Mouse (Mus musculus): ENCODE measurements at regions not wholly inside any gene's neighbourhood (a gene's known extent, or its start where the extent isn't known, plus 50 kb on each side); places are given as distances from the start of the nearest gene placed in this dataset.
A peak's percentile ranks its signal among the peaks of the same experiment; 100 is the strongest.

DNA sequence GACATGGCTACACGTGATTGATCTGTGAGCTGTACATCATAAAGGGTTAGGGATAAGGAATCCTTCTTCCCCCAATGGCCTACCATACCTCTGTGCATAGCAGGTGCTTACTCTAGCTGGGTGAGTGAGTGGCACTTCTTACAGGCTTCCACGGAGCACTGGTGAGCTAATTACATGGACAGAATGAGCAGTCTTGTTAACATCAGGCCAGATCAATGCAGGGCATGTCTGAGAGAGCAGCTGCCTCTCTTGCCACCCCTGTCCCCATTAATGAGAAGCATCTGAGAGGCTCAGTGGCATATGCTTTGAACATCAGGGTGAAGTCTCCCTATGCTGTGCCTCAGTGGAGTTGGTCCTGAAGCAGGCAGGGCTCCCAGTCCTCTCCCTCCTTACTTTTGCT, 380.7 kb upstream of the Nrp1 start:
- no peak for DNase-seq (ENCODE audit: low spot score in 2 of 2)

DNA sequence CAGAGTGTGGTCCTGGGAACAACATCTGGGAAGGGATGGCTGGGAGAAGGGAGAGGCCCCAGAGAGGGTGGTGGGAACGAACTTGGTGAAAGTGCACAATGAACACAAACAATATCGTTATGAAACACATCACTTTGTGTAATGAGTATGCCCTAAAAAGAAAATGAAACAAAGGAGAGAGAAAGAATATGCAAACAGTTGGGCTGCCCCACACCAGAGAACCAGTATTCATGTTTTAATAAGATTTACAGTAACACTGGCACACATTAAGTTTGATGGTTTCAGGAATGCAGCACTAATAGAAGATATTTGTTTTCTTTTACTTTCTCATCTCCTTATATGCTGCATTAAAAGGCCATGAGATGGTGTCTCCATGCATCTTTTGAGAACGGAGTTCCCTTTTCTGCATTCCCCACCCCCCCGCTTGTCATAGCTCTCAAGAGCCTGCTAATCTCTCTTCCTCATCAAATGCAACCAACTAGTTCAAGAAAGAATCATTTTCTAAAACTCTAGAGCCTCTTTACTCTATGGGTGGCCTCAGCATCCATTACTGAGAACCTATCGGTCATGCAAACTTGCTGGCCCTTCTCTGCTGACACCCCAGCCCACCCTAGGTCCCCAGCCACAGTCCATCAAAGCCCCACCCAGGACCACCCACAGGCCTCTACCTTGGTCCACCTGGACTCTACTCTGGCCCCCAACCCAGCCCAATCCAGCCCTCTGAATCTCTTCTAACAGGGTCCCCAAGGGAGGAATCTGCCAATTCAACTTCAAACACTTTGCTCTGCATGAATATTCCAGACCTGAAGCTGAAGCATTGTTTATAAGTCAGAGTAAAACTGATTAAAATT, 379.0 kb upstream of the Nrp1 start:
- DNase-seq (ENCODE audit: low spot score in 2 of 2), result no peak

DNA sequence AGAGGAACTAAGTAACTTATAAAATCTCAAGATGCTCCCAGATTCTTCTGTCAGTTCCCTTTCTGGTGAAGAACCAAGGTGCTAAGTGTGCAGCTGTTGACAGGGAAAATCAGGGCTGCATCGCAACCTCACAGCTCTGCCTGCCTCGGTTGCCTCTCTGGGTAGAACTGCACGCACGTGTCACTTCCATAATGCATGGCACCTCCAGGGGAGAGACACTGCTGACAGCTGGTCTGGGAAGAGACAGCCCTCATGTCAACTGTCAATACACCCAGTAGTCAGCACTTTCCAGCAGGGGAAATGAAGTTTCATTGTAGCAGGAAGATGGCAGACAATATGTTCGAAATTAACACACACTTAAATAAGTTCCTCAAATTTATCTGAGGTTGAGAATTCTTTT, 376.2 kb upstream of the Nrp1 start:
- no peak for DNase-seq (ENCODE audit: low spot score in 2 of 2)

DNA sequence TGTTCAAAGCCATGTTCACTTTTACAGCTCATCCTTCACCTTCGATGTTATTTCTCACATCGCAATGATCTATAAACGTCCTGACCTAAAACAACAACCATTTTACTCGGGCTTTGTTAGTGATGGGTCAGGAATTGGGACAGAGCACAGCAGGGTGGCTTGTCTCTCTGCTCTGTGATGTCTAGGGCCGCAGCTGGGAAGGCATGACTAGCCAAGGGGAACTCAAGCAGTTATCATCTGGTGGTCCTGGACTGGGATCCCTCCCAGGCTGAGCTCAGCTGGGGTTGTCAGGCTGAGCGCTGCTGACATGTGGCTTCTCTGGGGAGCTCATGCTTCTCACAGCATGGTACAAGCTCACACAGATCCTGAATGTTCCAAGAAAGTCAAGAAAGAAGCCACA, 372.8 kb upstream of the Nrp1 start:
- no peak for DNase-seq (ENCODE audit: low spot score in 2 of 2)

DNA sequence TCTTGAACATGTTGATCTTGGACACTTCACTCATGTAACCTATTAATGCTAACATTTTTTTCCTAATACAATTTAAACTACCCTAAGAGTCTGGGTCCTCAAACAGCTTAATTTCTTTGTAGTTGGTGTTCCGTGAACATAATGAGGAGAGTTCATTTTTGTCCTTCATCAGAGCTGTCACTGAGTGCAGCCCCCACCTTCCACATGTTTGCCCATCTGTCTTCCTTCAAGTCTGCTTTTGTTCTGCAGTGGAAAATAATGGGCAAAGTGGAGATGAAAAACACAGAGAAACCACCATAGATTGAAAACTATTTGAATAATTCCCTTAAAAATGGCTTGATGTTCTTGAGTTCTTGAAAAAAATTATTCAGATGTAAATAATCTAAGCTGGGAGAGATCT, 369.5 kb upstream of the Nrp1 start:
- peak in 1 of 2 experiments; percentile 7 for DNase-seq (ENCODE audit: low spot score in 2 of 2)

DNA sequence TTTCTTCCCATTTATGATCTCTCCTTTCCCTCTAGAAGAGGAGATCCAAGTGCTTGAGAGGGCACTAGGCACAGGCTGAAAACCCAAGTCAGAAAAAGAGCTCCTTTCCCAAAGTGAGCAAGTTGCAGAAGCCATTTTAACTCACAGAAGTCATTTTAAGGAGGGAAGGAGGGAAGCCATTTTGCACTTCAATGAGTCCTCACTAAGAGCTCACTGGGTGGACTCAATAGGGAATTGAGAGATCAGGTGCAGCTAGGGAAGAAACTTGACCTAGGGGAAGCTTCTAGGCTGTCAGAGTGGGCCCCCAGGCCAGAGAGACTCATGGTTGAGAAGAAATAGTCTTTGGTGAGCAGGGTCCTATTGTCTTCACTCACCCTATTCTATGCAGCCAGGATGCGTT, 363.5 kb upstream of the Nrp1 start:
- DNase-seq (ENCODE audit: low spot score in 2 of 2), result no peak

DNA sequence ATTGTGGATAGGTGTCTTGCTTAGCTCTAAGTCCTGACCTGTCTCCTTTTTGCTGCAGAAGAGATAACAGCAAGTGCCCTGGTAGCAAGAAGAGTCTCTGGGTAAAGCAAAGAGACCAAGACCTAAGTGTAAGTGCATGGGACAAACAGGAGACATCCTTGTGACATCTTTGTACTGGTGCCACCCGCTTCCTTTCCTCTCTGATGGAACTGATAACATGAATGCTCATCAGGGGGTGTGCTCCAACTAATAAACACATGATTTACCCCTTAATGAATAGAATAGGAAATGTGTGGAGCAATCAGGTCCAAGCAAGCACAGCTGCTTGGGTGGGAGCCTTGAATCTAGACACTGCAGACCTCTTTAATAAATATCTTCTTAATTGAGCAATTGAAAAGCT, 362.9 kb upstream of the Nrp1 start:
- no peak for DNase-seq (ENCODE audit: low spot score in 2 of 2)

DNA sequence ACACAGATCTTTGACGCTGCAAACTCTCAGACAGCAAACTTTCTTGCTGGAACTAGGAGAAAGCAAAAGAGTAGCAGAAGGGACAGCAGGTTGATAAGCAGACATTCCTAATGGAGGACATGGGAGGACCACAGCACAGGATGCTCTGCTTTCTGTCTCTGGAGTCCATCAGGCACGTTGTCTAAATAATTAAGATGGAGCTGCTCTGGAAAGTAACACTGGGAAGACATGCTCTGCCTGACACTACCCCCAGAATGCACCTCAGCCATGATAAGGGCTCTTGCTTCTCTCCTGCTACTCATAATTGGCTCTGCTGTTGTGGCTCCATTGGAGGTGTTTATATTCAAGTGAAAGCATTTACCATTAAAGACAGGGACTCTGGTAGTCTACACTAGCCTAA, 356.0 kb upstream of the Nrp1 start:
- no peak for DNase-seq (ENCODE audit: low spot score in 2 of 2)

DNA sequence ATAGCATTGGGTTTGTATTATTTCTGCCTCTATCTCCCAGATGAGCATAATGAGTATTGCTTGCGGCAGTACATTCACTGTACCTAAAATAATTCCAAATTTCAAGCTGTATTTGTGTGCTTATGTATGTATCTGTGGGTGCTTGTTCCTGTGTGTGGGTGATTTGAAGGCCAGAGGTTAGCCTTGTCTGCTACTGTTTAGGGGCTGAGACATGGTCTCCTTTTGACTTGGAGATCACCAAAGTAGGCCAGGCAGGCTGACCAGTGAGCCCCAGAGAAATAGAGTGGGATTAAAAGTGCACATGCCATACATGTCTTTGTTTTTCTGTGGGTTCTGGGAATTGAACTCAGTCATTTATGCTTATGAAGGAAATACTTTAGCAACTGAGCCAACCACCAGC, 355.6 kb upstream of the Nrp1 start:
- no peak for DNase-seq (ENCODE audit: low spot score in 2 of 2)

DNA sequence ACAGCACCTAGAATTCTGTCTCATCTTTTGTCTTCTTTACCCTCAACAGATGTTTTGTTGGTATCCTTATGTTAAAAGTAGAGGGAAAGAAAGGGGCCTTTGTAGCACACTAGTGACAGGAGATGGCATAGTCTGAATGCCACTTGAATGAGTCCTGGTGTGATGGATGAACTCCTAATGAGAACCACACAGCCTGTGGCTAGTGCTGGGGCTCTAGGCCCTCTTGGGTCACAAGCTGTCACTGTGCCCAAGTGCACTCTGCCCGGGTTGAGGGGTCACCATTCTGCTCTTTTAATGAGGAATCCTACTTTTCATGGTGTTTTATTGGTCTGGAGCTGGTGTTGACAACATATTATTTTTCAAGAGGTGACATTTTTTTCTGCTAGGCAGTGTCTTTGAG, 355.0 kb upstream of the Nrp1 start:
- no peak for DNase-seq (ENCODE audit: low spot score in 2 of 2)

DNA sequence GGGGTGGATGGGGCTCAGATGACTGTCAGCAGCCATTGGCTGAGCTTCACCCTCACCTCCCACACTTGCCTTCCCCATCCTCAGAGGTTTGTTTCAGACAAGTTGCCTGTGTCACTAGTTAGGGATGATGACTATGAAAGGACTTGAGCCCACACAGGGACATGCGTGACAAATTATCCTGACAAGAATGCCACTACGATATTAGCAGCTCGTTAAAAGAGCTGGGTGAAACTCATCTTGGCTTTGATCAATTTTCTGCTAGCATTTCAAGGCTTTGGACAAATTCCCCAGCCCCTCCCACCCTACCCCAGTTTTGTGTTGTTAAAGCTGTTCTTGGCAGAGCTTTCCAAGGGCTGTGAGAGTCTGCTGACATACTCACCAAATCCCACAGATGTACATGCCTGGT, 354.5 kb upstream of the Nrp1 start:
- DNase-seq (ENCODE audit: low spot score in 2 of 2), result peak; percentile 14 to 41

DNA sequence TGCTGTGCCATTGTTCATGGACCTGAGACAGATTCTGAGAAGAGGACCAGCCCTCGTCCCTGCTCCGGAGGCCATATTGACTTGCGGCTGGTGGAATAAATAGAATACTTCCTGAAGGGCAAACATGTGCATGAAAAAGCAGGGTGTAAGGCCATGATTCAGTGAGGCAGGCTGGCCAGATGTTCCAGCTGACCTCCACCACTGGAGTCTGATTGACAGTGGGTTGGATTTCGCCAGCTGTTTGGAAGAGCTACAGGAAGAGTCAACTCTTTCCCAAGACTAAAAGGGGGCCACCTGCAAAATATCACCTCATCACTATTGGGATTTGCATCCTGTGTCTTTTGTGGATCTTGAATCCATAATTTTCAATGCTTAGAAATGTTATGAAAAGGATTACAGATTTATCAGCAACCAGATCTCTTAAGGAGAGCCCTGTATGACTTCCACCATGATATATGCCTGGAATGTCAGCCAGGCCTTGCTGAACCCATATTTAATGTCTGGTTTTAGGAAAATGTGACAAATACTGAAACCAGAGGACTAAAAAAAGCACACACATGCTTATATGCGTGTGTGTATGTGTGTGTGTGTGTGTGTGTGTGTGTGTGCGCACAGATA, 348.9 kb upstream of the Nrp1 start:
- DNase-seq (ENCODE audit: low spot score in 2 of 2), result no peak

DNA sequence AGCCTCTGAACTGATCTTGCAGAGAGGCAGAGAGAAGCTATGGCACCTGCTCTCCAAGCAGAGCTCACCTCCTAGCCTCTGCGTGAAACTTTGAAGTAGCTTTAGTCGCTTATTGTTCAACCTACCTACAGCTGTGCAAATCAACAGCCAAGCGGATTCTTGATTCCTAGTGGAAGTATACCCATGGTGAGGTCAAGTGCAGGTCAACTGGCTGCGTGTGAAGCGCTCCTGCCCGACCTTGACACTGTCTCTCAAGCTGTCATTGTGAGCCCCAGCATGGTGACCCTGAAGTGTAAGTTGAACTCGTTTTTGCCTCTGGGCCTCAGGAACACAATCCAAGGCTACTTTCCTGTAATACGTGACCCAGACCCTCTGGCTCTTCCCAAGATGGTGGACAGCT, 341.2 kb upstream of the Nrp1 start:
- DNase-seq (ENCODE audit: low spot score in 2 of 2), result no peak

DNA sequence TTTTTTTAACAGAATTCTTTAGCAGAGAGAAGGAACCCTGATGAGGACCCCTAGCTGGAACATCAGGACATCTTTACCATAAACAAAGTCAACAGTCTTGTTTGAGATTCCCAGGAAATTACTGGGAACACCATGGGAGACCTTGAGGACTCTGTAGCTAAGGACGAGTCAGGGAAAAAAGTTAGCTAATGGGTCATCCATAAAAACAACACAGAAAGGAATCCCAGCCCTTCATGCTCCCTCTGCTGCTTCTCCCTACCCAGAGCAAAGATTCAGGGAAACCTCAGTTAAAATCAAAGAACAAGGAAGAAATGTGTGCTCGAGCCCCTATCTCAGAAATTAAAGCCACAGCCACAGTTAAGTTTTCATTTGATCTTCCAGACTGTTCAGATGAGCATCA, 334.7 kb upstream of the Nrp1 start:
- no peak for DNase-seq (ENCODE audit: low spot score in 2 of 2)

DNA sequence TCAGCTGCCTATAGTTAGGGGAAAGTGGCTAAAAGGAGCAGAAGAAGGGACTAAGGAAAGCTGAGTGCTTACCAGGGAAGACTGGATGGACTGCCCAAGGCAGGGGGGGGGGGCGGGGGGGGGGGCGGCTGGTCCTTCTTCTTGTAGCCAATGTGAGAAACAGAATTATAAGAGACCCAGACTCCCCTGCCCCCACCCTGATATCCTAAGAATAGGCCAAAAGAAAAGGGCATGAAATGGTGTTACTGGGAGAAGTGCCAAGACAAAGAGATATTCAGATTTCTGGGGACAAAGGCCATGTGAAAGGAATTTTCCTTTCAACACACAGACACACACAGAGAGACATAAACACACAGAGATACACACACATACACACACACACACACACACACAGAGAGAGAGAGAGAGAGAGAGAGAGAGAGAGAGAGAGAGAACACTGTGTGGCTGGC, 333.6 kb upstream of the Nrp1 start:
- no peak for DNase-seq (ENCODE audit: low spot score in 2 of 2)

DNA sequence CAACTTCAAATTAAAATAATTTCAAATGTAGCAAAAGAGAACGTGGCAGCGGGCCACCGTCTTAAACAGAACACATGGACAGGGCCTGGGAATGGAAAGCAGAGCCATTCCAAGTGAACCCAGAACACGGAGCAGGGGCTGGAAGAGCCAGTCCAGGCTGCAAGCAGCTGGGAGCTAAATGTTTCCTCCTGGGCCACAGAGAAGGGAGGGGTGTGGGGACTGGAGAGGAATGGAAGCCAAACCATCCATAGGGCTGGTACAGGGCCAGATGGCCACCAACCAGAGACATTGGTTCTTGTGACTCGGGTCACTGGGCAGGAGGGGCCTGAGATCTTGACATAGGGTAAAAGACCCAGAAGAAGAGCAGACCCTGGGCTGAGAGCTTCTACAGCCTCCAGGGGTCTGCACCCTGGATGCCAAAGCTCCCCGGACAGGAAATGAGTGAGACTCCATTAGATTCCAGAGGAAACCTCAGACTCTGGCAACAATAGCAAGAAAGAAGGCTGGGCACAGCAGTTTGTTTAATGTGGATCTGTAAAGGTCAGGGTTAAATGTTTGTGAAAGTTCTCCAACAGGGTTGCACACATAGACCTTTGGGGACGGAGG, 333.1 kb upstream of the Nrp1 start:
- DNase-seq (ENCODE audit: low spot score in 2 of 2), result no peak

DNA sequence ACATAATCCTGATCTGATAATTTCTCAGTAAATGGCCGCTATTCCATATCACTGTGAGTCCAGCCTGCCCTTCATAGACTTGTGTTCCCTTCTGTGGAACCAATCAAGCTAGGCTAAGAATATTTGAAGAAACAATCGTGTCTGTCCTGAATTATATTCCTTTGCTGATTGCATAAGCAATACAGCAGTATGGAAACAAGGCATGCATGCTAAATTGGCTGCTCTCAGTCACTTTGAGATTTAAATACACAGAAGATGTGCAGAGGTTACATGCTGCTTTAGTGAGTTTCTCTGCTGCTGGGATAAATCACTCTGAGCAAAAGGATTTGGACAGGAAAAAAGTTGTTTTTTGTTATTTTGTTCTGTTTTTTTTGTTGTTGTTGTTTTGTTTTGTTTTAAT, 331.4 kb upstream of the Nrp1 start:
- DNase-seq (ENCODE audit: low spot score in 2 of 2), result no peak

DNA sequence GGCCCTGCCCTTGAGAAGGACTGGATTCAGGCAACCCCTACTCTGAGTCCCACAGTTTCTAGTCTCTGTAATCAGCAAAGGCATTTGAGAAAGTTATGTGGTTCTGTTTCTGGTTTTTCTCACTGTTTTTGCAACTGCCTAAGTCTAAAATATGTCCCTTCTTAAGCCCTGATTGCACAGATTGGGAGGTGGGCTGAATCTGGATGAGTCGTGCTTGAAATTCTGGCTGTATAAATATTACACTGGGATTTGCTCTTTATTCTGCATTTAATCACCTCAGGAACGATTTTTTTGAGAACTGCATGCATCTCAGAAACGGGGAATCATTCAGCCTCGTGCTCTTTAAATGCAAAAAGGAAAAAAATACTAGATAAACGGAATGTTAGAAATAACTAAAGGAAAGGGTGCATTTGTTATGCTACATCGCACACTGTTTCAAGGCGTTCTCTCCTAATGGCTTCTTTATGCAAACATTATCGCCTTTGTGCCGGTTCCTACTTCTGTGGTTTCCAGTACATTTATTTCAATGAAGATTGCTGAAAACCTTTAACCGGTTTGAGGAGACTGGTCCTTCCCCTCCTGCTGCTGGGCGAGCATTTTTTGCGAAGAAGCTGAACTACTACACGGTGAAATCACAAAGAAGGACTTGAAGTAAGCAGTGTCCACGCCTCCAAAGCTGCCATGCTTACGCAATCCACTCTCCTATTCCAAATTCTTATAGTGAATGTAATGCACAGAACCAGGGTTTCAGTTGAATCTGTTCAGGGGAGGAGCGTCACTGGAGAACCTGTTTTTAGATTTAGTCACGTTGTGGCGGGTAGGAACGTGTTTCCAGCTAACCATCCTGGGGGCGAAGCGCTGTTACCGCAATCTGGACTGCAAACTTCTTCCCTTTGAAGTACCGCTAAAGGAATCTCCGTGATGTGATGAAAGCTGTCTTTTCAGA, 327.8 kb upstream of the Nrp1 start:
- DNase-seq (ENCODE audit: low spot score in 2 of 2), result peak; percentile 69 to 76

DNA sequence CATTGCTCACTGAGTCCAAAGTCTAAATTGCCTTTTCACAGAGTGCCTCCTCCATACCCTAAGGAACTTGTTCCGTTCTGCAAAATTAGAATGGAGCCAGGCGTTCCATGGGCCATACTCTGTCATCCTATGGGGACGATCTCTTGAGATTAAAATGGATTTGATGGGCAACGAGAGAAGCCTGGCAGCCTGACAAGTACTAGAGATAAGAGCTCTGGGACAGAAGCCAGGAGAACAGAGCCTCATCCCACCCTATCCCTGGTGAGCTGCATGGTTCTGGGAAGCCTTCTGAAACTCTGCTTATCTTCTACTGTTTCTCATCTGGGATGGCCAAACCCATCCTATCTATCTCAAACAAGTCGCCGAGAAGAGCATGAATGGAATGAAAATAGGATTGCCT, 324.3 kb upstream of the Nrp1 start:
- no peak for DNase-seq (ENCODE audit: low spot score in 2 of 2)

DNA sequence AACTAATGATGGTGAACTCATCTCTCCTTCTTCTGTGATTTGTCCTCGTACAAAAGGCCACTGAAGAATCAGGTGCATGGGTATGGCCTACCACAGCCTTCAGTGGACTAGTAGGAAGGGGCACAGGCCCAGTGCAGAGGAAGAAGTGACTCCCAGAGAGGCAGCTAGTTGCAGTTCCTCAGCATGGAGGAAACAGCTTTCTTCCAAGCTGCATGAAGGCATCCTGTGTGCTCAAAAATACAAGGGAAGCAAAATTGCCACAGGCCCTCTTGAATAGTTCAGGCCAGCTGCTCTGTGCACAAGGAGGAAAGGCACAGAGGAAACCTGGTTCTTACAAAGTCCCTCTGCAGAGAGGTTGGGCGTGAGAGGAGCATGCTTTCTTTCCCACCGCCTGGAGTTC, 322.7 kb upstream of the Nrp1 start:
- DNase-seq (ENCODE audit: low spot score in 2 of 2), result no peak

DNA sequence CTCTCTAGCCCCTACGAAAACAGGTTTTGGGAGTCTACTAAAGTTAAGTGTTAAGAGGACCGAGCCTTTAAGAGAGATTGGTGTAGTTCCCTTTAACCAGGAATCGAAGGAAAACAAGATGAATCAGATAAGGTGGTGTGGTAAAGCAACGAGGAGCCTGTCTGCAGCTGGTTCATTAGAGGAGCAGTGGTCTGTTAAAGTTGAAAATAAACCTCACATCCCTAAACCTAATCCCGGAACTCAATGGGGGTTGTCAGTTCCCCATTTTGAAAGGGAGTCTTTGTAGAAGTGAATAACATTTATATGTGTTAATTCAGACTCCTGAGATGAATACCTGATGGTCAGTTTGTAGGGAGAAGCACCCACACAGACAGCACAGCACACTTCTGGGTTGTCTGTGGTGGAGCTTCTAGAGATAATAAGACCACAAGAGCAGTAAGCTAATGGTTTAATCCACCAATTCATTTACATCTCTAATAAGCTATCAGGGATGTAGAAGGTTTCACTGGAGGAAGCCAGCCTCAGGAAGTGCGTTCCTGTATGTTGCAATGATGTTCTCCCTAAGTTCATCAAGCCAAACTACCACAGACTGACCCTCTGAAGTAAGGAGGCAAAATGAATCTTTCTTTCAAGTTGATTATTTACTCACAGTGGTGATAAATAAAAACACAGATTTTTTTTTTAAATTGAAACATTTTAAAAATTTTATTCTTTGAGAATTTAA, 318.9 kb upstream of the Nrp1 start:
- DNase-seq (ENCODE audit: low spot score in 2 of 2), result no peak
